In genomic region chr1:37317644-37318285, GRCm38 (mm10) we compare ENCODE assay signal across 11 mouse cellular contexts. TPM values are rescaled to one million over a fixed set of nuclear protein-coding genes. Genes with fewer than 3 reads are reported as not detected.
DNase-seq lines count a peak whose midpoint lies in the region; ATAC-seq lines count a peak whose summit lies in the region.
"Had no signal": no experiment of that assay in that cellular context is flagged by ENCODE, and none has a peak within 500 bp of the region (broad histone marks: within the 10 kb centered on the region; RNA-seq: fewer than 3 reads in every experiment).

No protein-coding gene starts in this region.

- DNase-seq in thymus, postnatal 25 days = peak; percentile 61
- no peak for DNase-seq in ovary, postnatal 10 days (ENCODE audit: low spot score)
- DNase-seq: cerebellum, adult 9-11 months; gastrocnemius, postnatal 10 days had no signal

- 0 out of 2 replicates have a peak, but pooled peaks have one; percentile 9 for ATAC-seq in liver, embryonic 16.5 days (ENCODE audit: low read depth)
- no peak for ATAC-seq in liver, embryonic 12.5 days
- peak; percentile 78 for ATAC-seq in activated CD4-positive, CD25-positive, alpha-beta regulatory T cell, adult 4 months
- peak; percentile 30 for ATAC-seq in megakaryocyte, adult 5-6 weeks (ENCODE audit: poor library complexity, severe bottlenecking)
- no peak for ATAC-seq in hindbrain, embryonic 13.5 days (ENCODE audit: low FRiP score)

- WGBS in liver, embryonic 16.5 days (ENCODE audit: insufficient replicate concordance) = 39% methylated on average over 7 of the region's 7 CpGs
- 46% methylated on average over 7 of the region's 7 CpGs for WGBS in liver, embryonic 12.5 days (ENCODE audit: insufficient replicate concordance)
- 84% methylated on average over 7 of the region's 7 CpGs for WGBS in hindbrain, embryonic 13.5 days

- H3K36me3 ChIP-seq in liver, embryonic 16.5 days (ENCODE audit: control insufficient read depth, insufficient read depth) = no peaks in the 10 kb centered on the region
- H3K36me3 ChIP-seq in liver, embryonic 12.5 days = no peaks in the 10 kb centered on the region
- no peaks in the 10 kb centered on the region for H3K36me3 ChIP-seq in hindbrain, embryonic 13.5 days
- H3K36me3 ChIP-seq: embryonic facial prominence, embryonic 12.5 days; lung, embryonic 15.5 days had no signal

- no peak overlapping the region for H3K4me3 ChIP-seq in liver, embryonic 16.5 days (ENCODE audit: low read depth, low read length)
- H3K4me3 ChIP-seq in liver, embryonic 12.5 days = no peak overlapping the region
- no peak overlapping the region for H3K4me3 ChIP-seq in hindbrain, embryonic 13.5 days
- H3K4me3 ChIP-seq: embryonic facial prominence, embryonic 12.5 days; lung, embryonic 15.5 days had no signal

- no peaks in the 10 kb centered on the region for H3K9me3 ChIP-seq in liver, embryonic 16.5 days (replicated peaks; ENCODE audit: control insufficient read depth, low read length)
- no peaks in the 10 kb centered on the region for H3K9me3 ChIP-seq in liver, embryonic 12.5 days (replicated peaks)
- H3K9me3 ChIP-seq in hindbrain, embryonic 13.5 days = no peaks in the 10 kb centered on the region
- H3K9me3 ChIP-seq: embryonic facial prominence, embryonic 12.5 days; lung, embryonic 15.5 days had no signal

- no peak overlapping the region for H3K27ac ChIP-seq in liver, embryonic 16.5 days (ENCODE audit: low read length)
- H3K27ac ChIP-seq in liver, embryonic 12.5 days = no peak overlapping the region
- no peak overlapping the region for H3K27ac ChIP-seq in hindbrain, embryonic 13.5 days
- H3K27ac ChIP-seq: embryonic facial prominence, embryonic 12.5 days; lung, embryonic 15.5 days had no signal

- no peak overlapping the region for H3K4me2 ChIP-seq in liver, embryonic 16.5 days (ENCODE audit: low read depth, low read length)
- no peak overlapping the region for H3K4me2 ChIP-seq in liver, embryonic 12.5 days
- no peak overlapping the region for H3K4me2 ChIP-seq in hindbrain, embryonic 13.5 days
- H3K4me2 ChIP-seq: embryonic facial prominence, embryonic 12.5 days; lung, embryonic 15.5 days had no signal

- H3K9ac ChIP-seq in liver, embryonic 16.5 days (ENCODE audit: low read depth, low read length) = no peak overlapping the region
- no peak overlapping the region for H3K9ac ChIP-seq in liver, embryonic 12.5 days
- H3K9ac ChIP-seq in hindbrain, embryonic 13.5 days = no peak overlapping the region
- H3K9ac ChIP-seq: embryonic facial prominence, embryonic 12.5 days; lung, embryonic 15.5 days had no signal

- no peaks in the 10 kb centered on the region for H3K27me3 ChIP-seq in liver, embryonic 16.5 days (ENCODE audit: control insufficient read depth, insufficient read depth, low read depth, low read length)
- no peaks in the 10 kb centered on the region for H3K27me3 ChIP-seq in liver, embryonic 12.5 days (replicated peaks)
- H3K27me3 ChIP-seq in hindbrain, embryonic 13.5 days = no peaks in the 10 kb centered on the region
- H3K27me3 ChIP-seq: embryonic facial prominence, embryonic 12.5 days; lung, embryonic 15.5 days had no signal

- peaks cover 9% of the 10 kb centered on the region; the same call in 1 of the 2 replicates for H3K4me1 ChIP-seq in liver, embryonic 16.5 days (ENCODE audit: control insufficient read depth, low read depth, low read length)
- H3K4me1 ChIP-seq in liver, embryonic 12.5 days = peaks cover 26% of the 10 kb centered on the region
- peaks cover 29% of the 10 kb centered on the region for H3K4me1 ChIP-seq in hindbrain, embryonic 13.5 days (replicated peaks)
- H3K4me1 ChIP-seq: embryonic facial prominence, embryonic 12.5 days had no signal

RNA-seq across cellular contexts. Expression of gene Inpp4a, which starts 18.1 kb away (rescaled TPM):
- polyA plus RNA-seq in liver, embryonic 16.5 days (2015; fragmentation: Nextera tagmentation; extraction: Ambion mirVana) = 4.9 and 5.5 TPM in 2 replicates
- polyA plus RNA-seq in liver, embryonic 12.5 days (2016; fragmentation: Nextera tagmentation; extraction: Ambion mirVana) = 4.0 and 4.1 TPM in 2 replicates
- 10 to 100 TPM; 58.0 to 60.7 TPM for polyA plus RNA-seq in activated CD4-positive, CD25-positive, alpha-beta regulatory T cell, adult 4 months (2017; shearing (Covaris generic))
- total RNA-seq in megakaryocyte, adult 5-6 weeks (2015) = 44.0 and 44.2 TPM in 2 replicates
- 23.2 and 36.3 TPM in 2 replicates for total RNA-seq in megakaryocyte, adult 5-6 weeks (2017)
- 59.1 and 60.9 TPM in 2 replicates for polyA plus RNA-seq in hindbrain, embryonic 13.5 days (2015; fragmentation: Nextera tagmentation; extraction: Ambion mirVana)

Comparison
In these comparisons a context has a peak if more than half of its experiments do, and no peak if none do; other contexts are left out.
1. ATAC-seq: peak in liver, embryonic 16.5 days (single experiment), activated CD4-positive, CD25-positive, alpha-beta regulatory T cell, adult 4 months (single experiment) and megakaryocyte, adult 5-6 weeks (single experiment); none in liver, embryonic 12.5 days (single experiment) and hindbrain, embryonic 13.5 days (single experiment).